Mouse (Mus musculus) small intestine, adult 2 months (tissue): ENCODE measurements around the gene Cpeb3.

ENCODE experiments used
- CTCF ChIP-seq: fragments of 200-500 bp; IDR thresholded peaks from 2 replicates; pipeline ENCODE4 v1.5.1; 2012; ENCODE audit warnings: low read depth, mild to moderate bottlenecking, control low read depth, inconsistent platforms, low read length, moderate library complexity, mixed read lengths; ENCODE audit not compliant: insufficient replicate concordance, insufficient read length; ENCODE audit errors: extremely low read depth
- POLR2A ChIP-seq: fragments of 200-500 bp; IDR thresholded peaks from 2 replicates; pipeline ENCODE4 v1.6.1; 2012; ENCODE audit warnings: low read depth, mild to moderate bottlenecking, control low read depth, inconsistent platforms, low read length, moderate library complexity

DNA sequence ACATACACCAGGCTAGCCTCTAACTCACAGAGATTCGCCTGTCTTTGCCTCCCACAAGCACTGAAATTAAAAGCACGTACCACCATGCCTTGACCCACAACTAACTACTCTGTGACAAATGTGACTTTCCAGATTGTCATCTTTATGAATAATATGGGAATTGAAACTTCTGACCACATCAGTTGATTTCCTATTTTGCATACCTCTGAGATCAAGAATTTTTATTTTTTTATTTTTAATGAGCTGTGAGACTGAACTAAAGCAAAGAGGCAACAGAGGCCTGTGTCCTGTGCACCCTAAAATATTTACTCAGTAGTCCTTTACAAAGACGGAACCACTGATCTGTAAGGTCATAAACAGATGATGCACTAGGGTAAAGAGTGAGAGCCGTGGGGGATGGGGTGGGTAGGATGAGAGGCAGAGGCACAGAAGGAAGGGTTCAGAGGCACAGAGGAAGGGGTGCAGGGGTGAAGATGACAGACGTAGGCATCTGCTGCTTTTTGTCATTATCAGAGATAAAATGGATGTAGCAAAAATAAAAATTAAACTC, 81.3 kb downstream of the Cpeb3 start:
- TF ChIP-seq CTCF (no peak), POLR2A (no peak)
